Mouse (Mus musculus) hindbrain, embryonic 10.5 days (tissue): ENCODE data around the gene Arpin. TPM values are rescaled to one million over a fixed set of nuclear protein-coding genes. Genes with fewer than 3 reads are reported as not detected.

ENCODE experiments used
- DNase-seq: peaks from one replicate; pipeline ENCODE4 v3.0.0-alpha.2; 2017; ENCODE audit warnings: low spot score
- H3K27ac ChIP-seq: fragments of 300-500 bp; sonication (generic); 2 replicates; pipeline ENCODE4 v1.5.1; 2016; ENCODE audit warnings: mild to moderate bottlenecking, moderate library complexity
- H3K27me3 ChIP-seq: fragments of 300-500 bp; sonication (generic); 2 replicates; pipeline ENCODE4 v1.6.1; 2016; ENCODE audit warnings: mild to moderate bottlenecking; ENCODE audit not compliant: poor library complexity, insufficient read depth, severe bottlenecking
- H3K36me3 ChIP-seq: fragments of 300-500 bp; sonication (generic); 2 replicates; pipeline ENCODE4 v1.6.1; 2016; ENCODE audit warnings: mild to moderate bottlenecking, moderate library complexity
- H3K4me1 ChIP-seq: fragments of 300-500 bp; sonication (generic); replicated peaks from 2 replicates; pipeline ENCODE4 v1.6.1; 2016; ENCODE audit warnings: mild to moderate bottlenecking
- H3K4me3 ChIP-seq: fragments of 300-500 bp; sonication (generic); 2 replicates; pipeline ENCODE4 v1.5.1; 2016; ENCODE audit warnings: mild to moderate bottlenecking, moderate library complexity
- H3K9me3 ChIP-seq: fragments of 300-500 bp; sonication (generic); 2 replicates; pipeline ENCODE4 v1.6.1; 2016; ENCODE audit warnings: mild to moderate bottlenecking, moderate library complexity
- WGBS: fragments of 180-500 bp; shearing (Covaris S2); methylation state at CpG from one replicate; pipeline ENCODE4 v1.1.7; 2016; 5-methylcytosine and 5-hydroxymethylcytosine counted together
- polyA plus RNA-seq: library from polyadenylated mRNA; unstranded; fragments of >200 nt; fragmentation: Nextera tagmentation; extraction: Ambion mirVana; gene quantifications from 2 replicates; pipeline ENCODE4 v1.2.1, GENCODE M21; 2016

Arpin gene
- polyA plus RNA-seq, 1 experiment from 2014 or later = 23.3 TPM

- under 1% methylated on average over 34 of the region's 34 CpGs for WGBS
- Histone ChIP-seq H3K9me3 (no peaks in the 10 kb centered on the region), H3K27ac (peak within 1 kb of the TSS; percentile 93)
These were observed 14.7 kb downstream of the Arpin start, which contains the start of gene Ap3s2 for GRCm38 (mm10) chr7:79920344-79920983. Gene Ap3s2, minus strand, starts transcription at chr7:79920649.

DNA sequence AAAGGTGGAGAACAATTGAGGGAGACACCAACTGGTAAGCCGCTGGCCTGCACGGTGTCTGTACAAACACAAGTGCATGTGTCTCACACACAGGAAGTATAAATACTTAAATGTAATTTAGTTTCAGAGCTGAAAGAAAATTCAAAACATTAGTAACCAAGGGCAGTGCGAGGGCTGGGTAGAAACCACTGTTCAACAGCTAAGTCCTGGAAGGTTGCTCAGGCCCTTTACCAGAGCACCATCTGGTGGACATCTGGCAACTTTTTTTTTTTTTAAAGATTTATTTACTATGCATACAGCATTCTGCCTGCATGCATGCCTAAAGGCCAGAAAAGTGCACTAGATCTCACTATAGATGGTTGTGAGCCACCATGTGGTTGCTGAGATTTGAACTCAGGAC, 20.6 kb downstream of the Arpin start:
- Histone ChIP-seq H3K4me3 (no peak overlapping the region), H3K36me3 (peaks cover 56% of the 10 kb centered on the region), H3K27ac (no peak overlapping the region), H3K27me3 (no peaks in the 10 kb centered on the region), H3K9me3 (no peaks in the 10 kb centered on the region), H3K4me1 (peaks cover 2% of the 10 kb centered on the region)
- WGBS = 84% methylated on average over 3 of the region's 3 CpGs
- peak; percentile 15 for DNase-seq

More at GRCm38 (mm10) chr7:79920344-79920983, 14.7 kb downstream of the Arpin start, which contains the start of gene Ap3s2:
- Histone ChIP-seq H3K4me3 (peak within 1 kb of the TSS; percentile 88), H3K36me3 (peaks cover 17% of the 10 kb centered on the region), H3K27me3 (no peaks in the 10 kb centered on the region), H3K4me1 (peaks cover 22% of the 10 kb centered on the region)
- peak; percentile 90 for DNase-seq

DNA sequence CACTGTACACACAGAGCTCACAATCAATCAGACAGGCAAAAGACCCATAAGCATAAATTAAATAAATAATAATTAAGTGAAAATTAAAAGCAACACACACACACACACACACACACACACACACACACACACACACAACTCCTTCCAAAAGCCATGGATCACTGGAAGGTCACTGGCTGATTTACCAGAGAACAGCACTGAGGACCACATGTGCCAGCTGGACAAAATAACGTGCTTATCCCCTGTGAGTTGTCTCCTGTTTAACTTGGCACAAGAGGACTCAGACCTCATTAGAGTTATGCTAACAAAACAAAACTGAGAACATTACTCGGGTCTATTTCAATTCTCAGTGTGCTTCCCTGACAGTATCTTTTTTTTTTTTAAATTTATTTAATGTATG, 27.8 kb downstream of the Arpin start:
- Histone ChIP-seq H3K4me1 (no peaks in the 10 kb centered on the region), H3K36me3 (peaks cover 85% of the 10 kb centered on the region), H3K27ac (no peak overlapping the region), H3K9me3 (no peaks in the 10 kb centered on the region), H3K4me3 (no peak overlapping the region), H3K27me3 (no peaks in the 10 kb centered on the region)
- no peak for DNase-seq
- 77% methylated on average over 2 of the region's 2 CpGs for WGBS

- DNase-seq = no peak
- Histone ChIP-seq H3K4me3 (no peak overlapping the region), H3K27me3 (no peaks in the 10 kb centered on the region), H3K36me3 (peaks cover 85% of the 10 kb centered on the region), H3K4me1 (no peaks in the 10 kb centered on the region), H3K27ac (no peak overlapping the region), H3K9me3 (no peaks in the 10 kb centered on the region)
- WGBS = 92% methylated on average over 3 of the region's 3 CpGs
These were observed 28.2 kb downstream of the Arpin start for GRCm38 (mm10) chr7:79906914-79907313.

DNA sequence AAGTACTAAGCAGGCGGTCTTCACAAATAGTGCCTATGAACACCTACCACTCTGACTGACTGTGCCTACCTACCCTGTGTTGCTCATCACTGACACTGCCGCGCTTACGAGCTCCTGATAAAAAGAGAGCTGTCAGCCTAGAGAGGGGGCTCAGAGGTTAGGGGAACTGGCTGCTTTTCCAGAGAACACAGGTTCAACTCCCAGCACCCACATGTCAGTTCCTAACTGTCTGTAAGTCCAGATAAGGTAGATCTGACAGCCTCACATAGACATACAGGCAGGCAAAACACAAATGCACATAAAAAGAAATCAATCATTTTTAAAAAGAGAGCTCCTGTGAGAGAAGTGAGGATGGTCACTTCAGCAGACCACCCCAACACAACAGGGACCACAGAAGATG, 30.0 kb downstream of the Arpin start:
- H3K4me1 ChIP-seq = no peaks in the 10 kb centered on the region
- H3K9me3 ChIP-seq = no peaks in the 10 kb centered on the region
- H3K27me3 ChIP-seq = no peaks in the 10 kb centered on the region
- H3K4me3 ChIP-seq = no peak overlapping the region
- DNase-seq = no peak
- H3K36me3 ChIP-seq = peaks cover 92% of the 10 kb centered on the region
- WGBS = 94% methylated on average over 4 of the region's 4 CpGs
- H3K27ac ChIP-seq = no peak overlapping the region

DNA sequence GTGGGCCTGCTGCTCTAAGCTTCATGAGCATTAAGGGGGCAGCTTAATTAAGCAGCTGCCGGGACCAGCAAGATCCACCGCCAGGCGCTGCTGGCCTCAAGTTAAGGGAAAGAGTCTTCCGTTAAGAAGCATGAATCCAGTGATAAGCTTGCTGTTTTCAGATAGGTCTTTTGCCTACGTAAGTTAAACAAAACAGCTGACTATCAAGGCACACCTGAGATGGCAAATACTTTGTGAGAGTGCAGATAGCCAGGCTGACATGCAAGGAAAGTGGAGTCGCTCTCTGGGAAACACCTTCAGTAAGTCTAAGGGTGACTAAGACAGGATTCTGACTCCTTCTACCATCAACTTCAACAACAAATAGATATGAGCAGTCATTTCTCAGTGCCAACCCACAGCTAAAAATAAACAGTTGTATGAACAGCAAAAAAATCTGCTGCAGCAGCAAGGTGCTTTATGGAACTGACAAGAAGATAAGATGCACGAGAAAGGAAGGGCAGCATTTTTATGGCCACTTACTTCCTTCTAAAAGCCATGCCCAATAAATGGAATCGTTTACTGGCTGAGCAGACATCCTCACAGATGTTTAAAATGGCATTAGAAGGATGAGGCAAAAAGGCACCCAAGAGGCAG, 31.9 kb downstream of the Arpin start:
- Histone ChIP-seq H3K27me3 (no peaks in the 10 kb centered on the region), H3K4me3 (no peak overlapping the region), H3K4me1 (no peaks in the 10 kb centered on the region), H3K9me3 (no peaks in the 10 kb centered on the region), H3K36me3 (peaks cover 91% of the 10 kb centered on the region), H3K27ac (no peak overlapping the region)
- DNase-seq = no peak
- 93% methylated on average over 8 of the region's 8 CpGs for WGBS

DNA sequence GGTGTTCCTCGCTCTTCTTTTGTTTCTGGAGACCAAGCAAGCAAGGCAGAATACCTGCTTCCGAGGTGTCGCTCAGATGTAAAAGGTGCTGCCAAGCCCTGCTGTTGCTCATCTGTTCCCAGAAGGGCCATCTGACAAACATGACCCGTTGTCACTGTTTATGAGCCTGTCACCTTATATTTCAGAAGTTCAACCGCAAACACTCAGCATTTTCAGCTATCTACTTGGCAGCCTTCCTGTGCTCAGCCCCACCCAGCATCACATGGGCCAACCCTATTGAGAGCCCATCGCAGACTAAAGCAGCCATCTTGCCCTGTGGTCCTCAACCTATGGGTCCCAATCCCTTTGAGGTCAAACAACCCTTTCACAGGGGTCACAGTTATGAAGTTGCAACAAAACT, 34.4 kb downstream of the Arpin start:
- Histone ChIP-seq H3K27me3 (no peaks in the 10 kb centered on the region), H3K36me3 (peaks cover 88% of the 10 kb centered on the region), H3K27ac (no peak overlapping the region), H3K4me1 (no peaks in the 10 kb centered on the region), H3K9me3 (no peaks in the 10 kb centered on the region), H3K4me3 (no peak overlapping the region)
- 94% methylated on average over 6 of the region's 6 CpGs for WGBS
- no peak for DNase-seq

GRCm38 (mm10) chr7:79895225-79895624, 39.9 kb downstream of the Arpin start:
- WGBS = 79% methylated on average over 3 of the region's 3 CpGs
- H3K4me3 ChIP-seq = no peak overlapping the region
- H3K27ac ChIP-seq = no peak overlapping the region
- peaks cover 87% of the 10 kb centered on the region for H3K36me3 ChIP-seq
- no peaks in the 10 kb centered on the region for H3K27me3 ChIP-seq
- DNase-seq = no peak
- no peaks in the 10 kb centered on the region for H3K9me3 ChIP-seq
- H3K4me1 ChIP-seq = no peaks in the 10 kb centered on the region

DNA sequence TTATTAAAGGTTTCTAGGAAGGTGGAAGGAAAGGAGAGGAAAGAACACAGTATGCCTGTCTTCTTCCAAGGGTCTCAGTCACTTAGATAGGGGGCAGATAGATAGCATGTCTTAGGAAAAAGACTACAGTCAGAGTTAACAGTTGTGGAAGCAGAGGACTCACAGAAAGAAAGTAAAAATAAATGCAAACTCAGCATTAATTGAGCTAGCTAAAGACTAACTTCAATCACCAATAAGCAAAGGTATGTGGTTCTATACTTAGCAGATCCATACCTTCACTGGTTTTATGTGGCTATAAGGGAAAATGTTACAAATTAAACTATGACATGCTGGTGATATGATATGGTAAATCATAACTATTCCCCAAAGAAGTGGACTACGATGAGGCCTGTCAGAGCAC, 40.4 kb downstream of the Arpin start:
- Histone ChIP-seq H3K4me1 (no peaks in the 10 kb centered on the region), H3K27ac (no peak overlapping the region), H3K4me3 (no peak overlapping the region), H3K36me3 (peaks cover 86% of the 10 kb centered on the region), H3K27me3 (no peaks in the 10 kb centered on the region), H3K9me3 (no peaks in the 10 kb centered on the region)
- DNase-seq = no peak
- 96% methylated on average over 1 of the region's 1 CpGs for WGBS

DNA sequence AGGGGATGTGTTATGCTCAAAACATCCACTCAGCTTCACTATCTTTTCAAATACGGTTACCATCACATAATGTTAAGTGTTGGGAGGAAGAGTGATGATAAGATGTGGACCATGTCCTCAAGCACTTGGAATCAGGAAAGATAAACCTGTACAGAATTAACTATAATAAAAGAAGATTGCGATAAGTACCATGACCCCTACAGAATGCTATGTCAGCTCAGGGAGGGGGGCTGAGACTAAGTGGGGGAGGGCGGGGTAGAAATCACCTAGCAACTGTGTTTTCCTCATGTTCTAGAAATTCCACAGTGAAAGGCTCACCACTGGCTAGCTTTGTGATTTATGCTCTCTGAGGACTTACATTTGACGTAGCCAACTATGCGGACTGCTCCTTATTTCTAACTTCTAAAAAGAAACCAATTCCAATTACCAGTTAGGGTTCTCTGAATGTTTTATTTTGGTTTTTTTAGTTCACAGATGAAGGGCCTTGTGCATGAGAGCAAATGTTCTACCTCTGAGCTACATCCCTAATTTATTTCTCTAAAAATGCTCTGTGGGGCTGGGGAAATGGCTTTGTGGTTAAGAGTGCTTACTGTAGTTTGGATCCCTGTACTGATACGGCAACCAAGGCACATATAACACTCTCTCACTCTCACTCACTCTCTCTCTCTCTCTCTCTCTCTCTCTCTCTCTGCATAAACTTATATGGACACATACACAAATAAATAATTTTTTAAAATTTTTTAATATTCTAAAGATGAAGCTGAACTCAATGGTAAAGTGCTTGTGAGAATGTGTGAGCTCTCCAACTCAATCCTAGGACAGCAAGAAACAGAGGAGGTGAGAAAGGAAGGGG, 42.4 kb downstream of the Arpin start:
- Histone ChIP-seq H3K4me1 (no peaks in the 10 kb centered on the region), H3K27me3 (no peaks in the 10 kb centered on the region), H3K36me3 (peaks cover 80% of the 10 kb centered on the region), H3K4me3 (no peak overlapping the region), H3K9me3 (no peaks in the 10 kb centered on the region), H3K27ac (no peak overlapping the region)
- no peak for DNase-seq
- 92% methylated on average over 6 of the region's 6 CpGs for WGBS

DNA sequence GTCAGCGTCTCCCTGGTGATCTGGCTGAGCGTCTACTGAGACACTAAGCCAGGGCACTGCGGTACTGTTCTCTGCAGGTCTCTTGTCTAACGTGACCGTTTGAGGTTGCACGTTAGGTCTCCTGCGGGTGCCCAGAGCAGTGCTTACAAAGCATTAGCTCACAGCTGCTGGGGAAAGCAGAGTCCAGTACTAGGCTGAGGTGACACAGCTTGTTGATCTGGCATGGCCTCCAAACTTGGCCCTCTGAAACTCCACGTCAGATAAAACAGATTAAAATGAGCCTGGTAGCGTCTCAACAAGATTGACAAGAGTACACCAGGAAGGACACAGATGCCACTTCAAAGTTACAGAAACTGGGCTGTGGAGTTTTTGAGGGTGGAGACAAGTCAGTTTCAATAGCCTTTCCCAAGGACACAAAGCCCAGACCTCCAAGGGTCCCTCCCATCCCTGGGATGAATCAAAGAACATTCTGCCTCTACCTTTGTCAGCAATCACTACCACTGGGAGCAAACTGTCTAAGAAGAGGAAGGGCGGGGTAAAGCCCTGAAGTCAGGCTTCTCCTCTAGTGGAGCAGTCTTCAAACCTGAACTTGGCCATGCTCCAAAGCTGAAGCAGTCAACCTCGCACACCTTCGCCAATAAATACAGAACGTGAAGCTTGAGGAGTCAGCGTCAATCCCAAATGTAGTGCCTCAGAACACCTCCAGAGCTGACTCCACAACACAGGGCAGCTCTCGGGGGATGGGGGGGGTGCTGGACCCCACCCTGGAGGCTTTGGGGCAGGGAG, 44.5 kb downstream of the Arpin start:
- Histone ChIP-seq H3K36me3 (peaks cover 75% of the 10 kb centered on the region), H3K4me1 (no peaks in the 10 kb centered on the region), H3K4me3 (no peak overlapping the region), H3K27ac (no peak overlapping the region), H3K9me3 (no peaks in the 10 kb centered on the region), H3K27me3 (no peaks in the 10 kb centered on the region)
- no peak for DNase-seq
- WGBS = 92% methylated on average over 15 of the region's 15 CpGs

GRCm38 (mm10) chr7:79888603-79889002, 46.6 kb downstream of the Arpin start:
- H3K27me3 ChIP-seq = no peaks in the 10 kb centered on the region
- H3K4me1 ChIP-seq = no peaks in the 10 kb centered on the region
- no peaks in the 10 kb centered on the region for H3K9me3 ChIP-seq
- no peak overlapping the region for H3K4me3 ChIP-seq
- DNase-seq = no peak
- 94% methylated on average over 9 of the region's 9 CpGs for WGBS
- H3K36me3 ChIP-seq = peaks cover 65% of the 10 kb centered on the region
- H3K27ac ChIP-seq = no peak overlapping the region
